Mouse (Mus musculus): ENCODE measurements around the gene Map3k5.

GRCm38 (mm10) chr10:20171756-20172155, 237.5 kb downstream of the Map3k5 start:
- TF ChIP-seq ZKSCAN1 (IDR thresholded peaks at IDR 0.05; ENCODE audit: low read depth, low read length) (no peak), POLR2A (IDR thresholded peaks at IDR 0.05; ENCODE audit: control insufficient read depth in 1 of 2, insufficient read depth in 1 of 2, low read depth in 1 of 2, low read length in 2 of 2, poor library complexity in 1 of 2) (no peak), CTCF (IDR thresholded peaks at IDR 0.05 in 2 of 3, conservative IDR thresholded peaks at IDR 0.05 in 1 of 3; ENCODE audit: control insufficient read depth in 1 of 3, insufficient read depth in 1 of 3, low read depth in 2 of 3, low read length in 3 of 3, poor library complexity in 1 of 3, severe bottlenecking in 1 of 3) (no peak), MAFK (IDR thresholded peaks at IDR 0.05; ENCODE audit: borderline replicate concordance, low read depth, low read length) (no peak), NELFE (IDR thresholded peaks at IDR 0.05; ENCODE audit: low read depth, low read length) (no peak), EP300 (IDR thresholded peaks at IDR 0.05; ENCODE audit: low read depth in 1 of 2, low read length in 2 of 2) (no peak), BHLHE40 (IDR thresholded peaks at IDR 0.05; ENCODE audit: borderline replicate concordance, low read depth, low read length) (no peak), CHD1 (IDR thresholded peaks at IDR 0.05; ENCODE audit: low read depth, low read length) (no peak), ETS1 (IDR thresholded peaks at IDR 0.05; ENCODE audit: low read depth, low read length) (no peak), KAT2A (conservative IDR thresholded peaks at IDR 0.05; ENCODE audit: low read depth, low read length) (no peak), USF1 (IDR thresholded peaks at IDR 0.05; ENCODE audit: low read depth, low read length) (no peak), MYB (IDR thresholded peaks at IDR 0.05; ENCODE audit: low read depth, low read length) (no peak)
